Mouse (Mus musculus) C2C12 (cell line): ENCODE data around the gene Nav3.

Experiments used
- CTCF ChIP-seq: IDR thresholded peaks from one replicate; pipeline ENCODE4 v1.5.1; 2011; ENCODE audit not compliant: control insufficient read depth, insufficient read depth, insufficient read length
- USF1 ChIP-seq: IDR thresholded peaks from one replicate; pipeline ENCODE4 v1.6.1; 2011; ENCODE audit warnings: low read depth, mild to moderate bottlenecking, control low read depth, moderate library complexity

GRCm38 (mm10) chr10:110484822-110485221 is 28.8 kb upstream of the Nav3 start:
- no peak for TF ChIP-seq CTCF
- no peak for TF ChIP-seq USF1
